Mouse (Mus musculus) CH12.LX (cell line): ENCODE data around the gene Zfp697. TPM values are rescaled to one million over a fixed set of nuclear protein-coding genes. Genes with fewer than 3 reads are reported as not detected.
A peak's percentile ranks its signal among the peaks of the same experiment; 100 is the strongest.

Source experiments
- DNase-seq: peaks from one replicate; pipeline ENCODE4 v3.0.0-alpha.2; 2013; ENCODE audit errors: extremely low read depth
- H3K27ac ChIP-seq: 2 replicates; pipeline ENCODE4 v1.5.1; 2012; ENCODE audit warnings: low read depth, mild to moderate bottlenecking, control low read depth, moderate library complexity; ENCODE audit not compliant: insufficient read depth
- H3K27me3 ChIP-seq: replicated peaks from 2 replicates; pipeline ENCODE3; 2012; ENCODE audit warnings: inconsistent platforms
- H3K36me3 ChIP-seq, 2 experiments: replicated peaks in 1 of 2; 2 replicates each; pipeline versions ENCODE3 to v1.6.1; 2012; ENCODE audit warnings: inconsistent platforms in 1 of 2, low read length in 1 of 2, mild to moderate bottlenecking in 1 of 2, mixed read lengths in 1 of 2, moderate library complexity in 1 of 2; ENCODE audit not compliant: control insufficient read depth in 1 of 2, insufficient read depth in 1 of 2
- H3K4me1 ChIP-seq, 2 experiments: 2 replicates each; pipeline ENCODE4 v1.6.1; 2012; ENCODE audit warnings: inconsistent platforms in 1 of 2, moderate library complexity in 1 of 2; ENCODE audit not compliant: insufficient read depth in 2 of 2, control insufficient read depth in 1 of 2
- H3K4me2 ChIP-seq: 2 replicates; pipeline ENCODE4 v1.6.1; 2012; ENCODE audit warnings: low read depth, mild to moderate bottlenecking, control low read depth; ENCODE audit not compliant: poor library complexity, insufficient read depth, severe bottlenecking
- H3K4me3 ChIP-seq, 3 experiments: fragments of 150-350 bp in 1 of 3; sonication (generic) in 1 of 3; replicated peaks in 1 of 3; 2 replicates each; pipeline versions ENCODE3 to v1.5.1; 2011 to 2012; ENCODE audit warnings: low read depth in 2 of 3, low read length in 2 of 3, mild to moderate bottlenecking in 2 of 3, moderate library complexity in 2 of 3, control low read depth in 1 of 3, improper control_type of control experiment in 1 of 3, inconsistent platforms in 1 of 3, mixed read lengths in 1 of 3; ENCODE audit not compliant: poor library complexity in 1 of 3
- H3K79me2 ChIP-seq: replicated peaks from 2 replicates; pipeline ENCODE4 v1.6.1; 2012; ENCODE audit warnings: mild to moderate bottlenecking, moderate library complexity; ENCODE audit not compliant: control insufficient read depth, poor library complexity, insufficient read depth, severe bottlenecking; ENCODE audit errors: extremely low read depth
- H3K9ac ChIP-seq: 2 replicates; pipeline ENCODE4 v1.6.1; 2012; ENCODE audit warnings: low read depth, mild to moderate bottlenecking, control low read depth, moderate library complexity; ENCODE audit not compliant: insufficient read depth
- H3K9me3 ChIP-seq: replicated peaks from 2 replicates; pipeline ENCODE3; 2012; ENCODE audit warnings: low read length, inconsistent platforms, mixed read lengths
- CHD1 ChIP-seq: IDR thresholded peaks from 2 replicates; pipeline ENCODE4 v1.6.1; 2012; ENCODE audit warnings: low read depth, low read length, improper control_type of control experiment, inconsistent platforms
- CTCF ChIP-seq, 2 experiments: IDR thresholded peaks in 1 of 2; conservative IDR thresholded peaks in 1 of 2; 2 replicates each; pipeline ENCODE4 v1.5.1; 2011 to 2012; ENCODE audit warnings: low read depth in 2 of 2, low read length in 2 of 2, improper control_type of control experiment in 1 of 2, inconsistent platforms in 1 of 2, mild to moderate bottlenecking in 1 of 2, moderate library complexity in 1 of 2
- EP300 ChIP-seq: IDR thresholded peaks from 2 replicates; pipeline ENCODE4 v1.6.1; 2011; ENCODE audit warnings: low read length, improper control_type of control experiment
- GABPA ChIP-seq: IDR thresholded peaks from 2 replicates; pipeline ENCODE4 v1.6.1; 2012; ENCODE audit warnings: low read depth, low read length, improper control_type of control experiment, inconsistent platforms; ENCODE audit not compliant: insufficient replicate concordance
- HCFC1 ChIP-seq: IDR thresholded peaks from 2 replicates; pipeline ENCODE4 v1.6.1; 2012; ENCODE audit warnings: low read depth, mild to moderate bottlenecking, inconsistent platforms, low read length, improper control_type of control experiment
- JUN ChIP-seq: IDR thresholded peaks from 2 replicates; pipeline ENCODE4 v1.6.1; 2011; ENCODE audit warnings: low read depth, mild to moderate bottlenecking, low read length, improper control_type of control experiment, moderate library complexity; ENCODE audit not compliant: insufficient read depth
- JUND ChIP-seq: conservative IDR thresholded peaks from 2 replicates; pipeline ENCODE4 v1.6.1; 2011; ENCODE audit warnings: low read depth, low read length, improper control_type of control experiment
- MAFK ChIP-seq: IDR thresholded peaks from 2 replicates; pipeline ENCODE4 v1.6.1; 2011; ENCODE audit warnings: low read length, improper control_type of control experiment; ENCODE audit not compliant: insufficient replicate concordance
- NELFE ChIP-seq: IDR thresholded peaks from 2 replicates; pipeline ENCODE4 v1.6.1; 2011; ENCODE audit warnings: low read depth, low read length, improper control_type of control experiment
- NRF1 ChIP-seq: IDR thresholded peaks from 2 replicates; pipeline ENCODE4 v1.6.1; 2014; ENCODE audit warnings: low read depth, mild to moderate bottlenecking, inconsistent platforms, low read length, improper control_type of control experiment, moderate library complexity
- PAX5 ChIP-seq: IDR thresholded peaks from 2 replicates; pipeline ENCODE4 v1.6.1; 2012; ENCODE audit warnings: low read length, inconsistent platforms, mixed read lengths
- POLR2A ChIP-seq: IDR thresholded peaks from 2 replicates; pipeline ENCODE4 v1.6.1; 2011; ENCODE audit warnings: low read depth, mild to moderate bottlenecking, improper control_type of control experiment, low read length
- RAD21 ChIP-seq: IDR thresholded peaks from 2 replicates; pipeline ENCODE4 v1.6.1; 2011; ENCODE audit warnings: low read depth, mild to moderate bottlenecking, low read length, improper control_type of control experiment, moderate library complexity
- SMC3 ChIP-seq: IDR thresholded peaks from 2 replicates; pipeline ENCODE4 v1.6.1; 2011; ENCODE audit warnings: low read depth, low read length, improper control_type of control experiment
- UBTF ChIP-seq: IDR thresholded peaks from 2 replicates; pipeline ENCODE4 v1.6.1; 2012; ENCODE audit warnings: low read depth, mild to moderate bottlenecking, inconsistent platforms, low read length, improper control_type of control experiment, moderate library complexity
- USF2 ChIP-seq: conservative IDR thresholded peaks from 2 replicates; pipeline ENCODE4 v1.6.1; 2011; ENCODE audit warnings: low read depth, low read length, improper control_type of control experiment
- ZC3H11A ChIP-seq: IDR thresholded peaks from 2 replicates; pipeline ENCODE4 v1.6.1; 2012; ENCODE audit warnings: low read depth, mild to moderate bottlenecking, inconsistent platforms, low read length, improper control_type of control experiment
- ZNF384 ChIP-seq: IDR thresholded peaks from 2 replicates; pipeline ENCODE4 v1.6.1; 2012; ENCODE audit warnings: low read depth, low read length, improper control_type of control experiment, inconsistent platforms
- dilution Hi-C: fragments of 300-500 bp; cut with MboI; formaldehyde crosslinking; loops from 2 replicates; pipeline ENCODE4 v1.14.3; 2020; ENCODE audit warnings: low sequenced_read_pairs; ENCODE audit not compliant: extremely low pct_unique_long_range_greater_than_20kb, extremely low pct_ligation_motif_present
- in situ Hi-C: fragments of 300-500 bp; cut with MboI; formaldehyde crosslinking; loops from 3 replicates; pipeline ENCODE4 v1.14.3; 2019; ENCODE audit warnings: low sequenced_read_pairs, low pct_ligation_motif_present, low pct_unique_long_range_greater_than_20kb, mixed read lengths
- polyA plus RNA-seq: library from polyadenylated mRNA; unstranded; fragments of >175 nt; gene quantifications from 2 replicates; pipeline ENCODE4 v1.2.1, GENCODE M21; 2012; ENCODE audit warnings: low read depth; ENCODE audit not compliant: insufficient read length
- total RNA-seq, 2 experiments: library from RNA; depleted of rRNA; stranded (reverse); fragments of 300-350 nt in 1 of 2; fragments of >200 nt in 1 of 2; gene quantifications; 2 replicates each; pipeline ENCODE4 v1.2.3; 2012 to 2014

The Zfp697 gene
- total and polyA plus RNA-seq, 3 experiments, result not detected

- TF ChIP-seq ZC3H11A (peak; percentile 52), UBTF (no peak), CTCF (conservative IDR thresholded peaks at IDR 0.05 in 1 of 2, IDR thresholded peaks at IDR 0.05 in 1 of 2; ENCODE audit: low read depth in 2 of 2, low read length in 2 of 2) (peak; percentile 34 to 86; a peak in 3 of 4 replicates), NRF1 (no peak), SMC3 (peak; percentile 88), RAD21 (peak; percentile 79), POLR2A (no peak), JUN (no peak)
- H3K36me3 ChIP-seq, result no peaks in the 10 kb centered on the region
- H3K9me3 ChIP-seq, result no peaks in the 10 kb centered on the region
- H3K9ac ChIP-seq, result no peak overlapping the region
- no peaks in the 10 kb centered on the region for H3K4me1 ChIP-seq
- peak overlapping the region; percentile 74 for H3K4me2 ChIP-seq
- H3K27me3 ChIP-seq, result peaks cover 2% of the 10 kb centered on the region
- no peak overlapping the region for H3K4me3 ChIP-seq
- dilution Hi-C loops, result no loop called here
- H3K79me2 ChIP-seq, result no peaks in the 10 kb centered on the region
- peak; percentile 52 for DNase-seq
- no peak overlapping the region for H3K27ac ChIP-seq
- in situ Hi-C loops, result no loop called here
Measured at GRCm38 (mm10) chr3:98362753-98363152, 19.5 kb upstream of the Zfp697 start.

DNA sequence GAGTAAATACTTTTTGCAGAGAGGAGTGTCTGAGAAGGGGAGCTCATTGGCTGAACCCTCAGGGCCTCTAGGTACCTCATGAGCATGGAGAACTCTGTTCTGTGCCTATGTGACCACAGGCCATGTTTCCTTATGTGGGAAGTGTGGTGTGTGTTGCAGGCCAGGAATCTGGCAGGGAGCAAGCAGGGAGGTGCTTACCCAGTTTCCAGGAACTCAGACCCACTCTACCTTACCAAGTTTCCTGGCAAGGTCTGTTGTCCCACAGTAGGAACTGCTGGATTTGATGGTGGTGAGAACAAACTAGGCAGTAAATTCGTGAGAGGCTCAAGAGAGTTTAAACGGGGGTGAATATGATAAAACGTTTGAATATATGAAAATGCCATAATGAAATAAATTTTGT, 16.2 kb upstream of the Zfp697 start:
- Histone ChIP-seq H3K36me3 (no peaks in the 10 kb centered on the region), H3K4me3 (no peak overlapping the region), H3K9ac (no peak overlapping the region), H3K27me3 (no peaks in the 10 kb centered on the region), H3K4me2 (no peak overlapping the region), H3K9me3 (peaks cover under 1% of the 10 kb centered on the region), H3K4me1 (no peaks in the 10 kb centered on the region), H3K79me2 (no peaks in the 10 kb centered on the region), H3K27ac (no peak overlapping the region)
- DNase-seq, result no peak
- dilution Hi-C loops, result no loop called here
- in situ Hi-C loops, result no loop called here
- TF ChIP-seq NELFE (no peak), JUND (no peak), CHD1 (no peak), PAX5 (no peak), USF2 (no peak), EP300 (no peak), MAFK (no peak), GABPA (no peak), HCFC1 (no peak), ZNF384 (no peak)
- TF ChIP-seq, all 38 proteins: peak for 0
